Mouse (Mus musculus): ENCODE results near the gene Guf1. TPM values are rescaled to one million over a fixed set of nuclear protein-coding genes. Genes with fewer than 3 reads are reported as not detected.

The Guf1 gene
- polyA plus RNA-seq, 1 experiment from 2014 or later: 45.0 TPM

DNA sequence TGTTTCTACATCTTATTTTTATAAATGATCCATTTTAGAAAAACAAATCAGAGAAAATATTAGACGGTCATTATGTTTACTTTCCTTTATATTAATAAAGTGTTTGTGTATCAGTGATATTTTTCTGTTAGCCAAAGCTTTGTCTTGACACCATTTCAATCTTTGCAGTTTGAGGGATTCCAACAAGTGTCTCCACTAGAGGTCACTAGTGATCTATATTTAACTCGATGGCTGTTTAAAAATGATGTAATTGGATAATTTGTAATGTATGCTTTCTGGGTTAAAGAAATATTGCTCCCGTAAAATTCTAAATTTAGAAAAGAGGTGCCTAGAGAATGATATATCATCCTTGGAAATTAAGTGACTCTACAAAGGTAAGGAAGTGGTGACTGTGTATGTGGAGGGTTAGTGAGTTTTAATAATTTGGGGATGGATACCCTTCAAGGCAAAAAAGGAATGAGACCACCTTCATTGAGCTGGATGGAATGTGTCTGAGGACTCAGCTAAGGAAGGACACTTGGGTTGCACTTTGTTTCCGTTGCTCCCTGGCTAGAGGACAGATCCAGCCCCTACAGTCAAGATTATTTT is 56.6 kb downstream of the Guf1 start:
- Histone ChIP-seq H3K4me3 (no peak overlapping the region), H3K27me3 (ENCODE audit: low read depth, poor library complexity, severe bottlenecking) (no peaks in the 10 kb centered on the region), H3K36me3 (no peaks in the 10 kb centered on the region), H3K27ac (replicated peaks) (no peak overlapping the region), H3K4me1 (no peaks in the 10 kb centered on the region), H3K9me3 (replicated peaks) (no peaks in the 10 kb centered on the region)
- 34% methylated on average over 4 of the region's 4 CpGs for WGBS
- no peak for DNase-seq (ENCODE audit: low spot score)

GRCm38 (mm10) chr5:69620899-69621298 is 64.2 kb downstream of the Guf1 start:
- Histone ChIP-seq H3K4me1 (no peaks in the 10 kb centered on the region), H3K27me3 (ENCODE audit: low read depth, poor library complexity, severe bottlenecking) (no peaks in the 10 kb centered on the region), H3K9me3 (replicated peaks) (no peaks in the 10 kb centered on the region), H3K4me3 (no peak overlapping the region), H3K36me3 (no peaks in the 10 kb centered on the region), H3K27ac (replicated peaks) (no peak overlapping the region)
- WGBS: 88% methylated on average over 1 of the region's 1 CpGs
- no peak for DNase-seq (ENCODE audit: low spot score)

Other genes starting within 250 kb of the Guf1 start
- gene Kctd8, start 215.2 kb upstream of the Guf1 start, polyA plus RNA-seq (2016; fragmentation: Nextera tagmentation; extraction: Ambion mirVana): 0.90 and 1.9 TPM in 2 replicates
- gene Yipf7, start 14.3 kb upstream of the Guf1 start, polyA plus RNA-seq (2016; fragmentation: Nextera tagmentation; extraction: Ambion mirVana): not detected in 2 replicates
- gene Gnpda2, start 35.4 kb downstream of the Guf1 start, polyA plus RNA-seq (2016; fragmentation: Nextera tagmentation; extraction: Ambion mirVana): 24.0 and 26.1 TPM in 2 replicates

Measured in midbrain, embryonic 10.5 days (tissue).